Comparison of ENCODE assay signal across 17 mouse cellular contexts in the genomic region with DNA sequence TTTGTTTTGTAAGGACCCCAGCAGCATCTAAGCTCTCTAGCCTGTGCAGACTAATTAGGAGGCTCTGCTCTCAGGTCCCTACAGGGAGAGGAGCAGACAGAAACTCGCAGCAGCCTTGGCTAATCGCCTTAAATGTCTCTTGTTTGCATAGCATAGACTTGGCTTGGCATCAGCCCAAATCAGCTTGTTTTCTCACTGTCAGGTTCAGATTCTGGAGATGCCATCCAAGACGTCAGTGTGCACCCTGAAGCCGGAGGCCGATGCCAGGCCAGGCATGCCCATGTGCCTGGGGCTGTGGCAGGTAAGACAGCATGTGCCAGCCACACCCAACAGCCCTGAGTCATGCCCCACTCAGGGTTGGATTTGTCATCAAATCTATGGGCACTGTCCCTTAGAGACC. TPM values are rescaled to one million over a fixed set of nuclear protein-coding genes. Genes with fewer than 3 reads are reported as not detected.
A peak's percentile ranks its signal among the peaks of the same experiment; 100 is the strongest.
DNase-seq lines count a peak whose midpoint lies in the region; ATAC-seq and TF ChIP-seq lines count a peak whose summit lies in the region.
"Had no signal": no experiment of that assay in that cellular context is flagged by ENCODE, and none has a peak within 500 bp of the region (broad histone marks: within the 10 kb centered on the region; RNA-seq: fewer than 3 reads in every experiment).

No protein-coding gene starts in this region.

- H3K4me3 ChIP-seq in hindbrain, postnatal 0 days (ENCODE audit: low read length): no peak overlapping the region
- H3K4me3 ChIP-seq in hindbrain, embryonic 16.5 days (ENCODE audit: low read length): no peak overlapping the region
- no peak overlapping the region for H3K4me3 ChIP-seq in embryonic facial prominence, embryonic 15.5 days (replicated peaks)
- no peak overlapping the region for H3K4me3 ChIP-seq in neural tube, embryonic 15.5 days (replicated peaks)
- H3K4me3 ChIP-seq: hindbrain, embryonic 12.5 days; liver, embryonic 12.5 days; lung, embryonic 15.5 days had no signal

- H3K36me3 ChIP-seq in hindbrain, postnatal 0 days (ENCODE audit: insufficient read depth, low read length): no peaks in the 10 kb centered on the region
- H3K36me3 ChIP-seq in hindbrain, embryonic 16.5 days (ENCODE audit: control insufficient read depth, insufficient read depth, low read length): no peaks in the 10 kb centered on the region
- H3K36me3 ChIP-seq in embryonic facial prominence, embryonic 15.5 days: no peaks in the 10 kb centered on the region
- H3K36me3 ChIP-seq in neural tube, embryonic 15.5 days: no peaks in the 10 kb centered on the region
- H3K36me3 ChIP-seq: hindbrain, embryonic 12.5 days; liver, embryonic 12.5 days; lung, embryonic 15.5 days had no signal

- peak; percentile 47 for DNase-seq in hindbrain, postnatal 0 days (ENCODE audit: low spot score)
- DNase-seq in urinary bladder, adult 18-20 months (ENCODE audit: low spot score in 2 of 2): peak; percentile 42 to 65
- no peak for DNase-seq in urinary bladder, adult 2 months (ENCODE audit: low spot score)
- DNase-seq in frontal cortex, postnatal 14 days (ENCODE audit: low spot score in 2 of 2): no peak
- DNase-seq: adrenal gland, adult 2 months; gastrocnemius, postnatal 10 days; layer of hippocampus, postnatal 36 days; thymus, postnatal 25 days had no signal

- H3K4me2 ChIP-seq in hindbrain, postnatal 0 days (ENCODE audit: low read depth, low read length): no peak overlapping the region
- no peak overlapping the region for H3K4me2 ChIP-seq in hindbrain, embryonic 16.5 days (ENCODE audit: low read length)
- H3K4me2 ChIP-seq in embryonic facial prominence, embryonic 15.5 days (replicated peaks): no peak overlapping the region
- H3K4me2 ChIP-seq in neural tube, embryonic 15.5 days: no peak overlapping the region
- H3K4me2 ChIP-seq: hindbrain, embryonic 12.5 days; liver, embryonic 12.5 days; lung, embryonic 15.5 days had no signal

- no peak for ATAC-seq in hindbrain, postnatal 0 days
- ATAC-seq in hindbrain, embryonic 16.5 days: no peak
- no peak for ATAC-seq in embryonic facial prominence, embryonic 15.5 days (ENCODE audit: insufficient number of reproducible peaks, low FRiP score, low TSS enrichment, low read depth)
- no peak for ATAC-seq in neural tube, embryonic 15.5 days (ENCODE audit: low FRiP score)
- ATAC-seq: CD4-positive, CD25-positive, alpha-beta regulatory T cell, adult 4 months; intestine, embryonic 16.5 days; liver, embryonic 12.5 days had no signal

- 0 out of 2 replicates have a peak, but pooled peaks cover 7% of the 10 kb centered on the region for H3K4me1 ChIP-seq in hindbrain, postnatal 0 days (ENCODE audit: insufficient read depth, low read length)
- H3K4me1 ChIP-seq in hindbrain, embryonic 16.5 days (ENCODE audit: control insufficient read depth, insufficient read depth, low read depth, low read length): peaks cover 5% of the 10 kb centered on the region
- peaks cover 19% of the 10 kb centered on the region; the same call in 1 of the 2 replicates for H3K4me1 ChIP-seq in embryonic facial prominence, embryonic 15.5 days
- H3K4me1 ChIP-seq in neural tube, embryonic 15.5 days: 0 out of 2 replicates have a peak, but pooled peaks cover 8% of the 10 kb centered on the region
- H3K4me1 ChIP-seq: liver, embryonic 12.5 days had no signal

- H3K27me3 ChIP-seq in hindbrain, postnatal 0 days (ENCODE audit: insufficient read depth, low read length): no peaks in the 10 kb centered on the region
- no peaks in the 10 kb centered on the region for H3K27me3 ChIP-seq in hindbrain, embryonic 16.5 days (replicated peaks; ENCODE audit: control insufficient read depth, insufficient read depth, low read length)
- H3K27me3 ChIP-seq in embryonic facial prominence, embryonic 15.5 days: no peaks in the 10 kb centered on the region
- no peaks in the 10 kb centered on the region for H3K27me3 ChIP-seq in neural tube, embryonic 15.5 days (replicated peaks)
- H3K27me3 ChIP-seq: hindbrain, embryonic 12.5 days; liver, embryonic 12.5 days; lung, embryonic 15.5 days had no signal

- no peaks in the 10 kb centered on the region for H3K9me3 ChIP-seq in hindbrain, postnatal 0 days (ENCODE audit: low read length)
- H3K9me3 ChIP-seq in hindbrain, embryonic 16.5 days (ENCODE audit: control insufficient read depth, low read length): no peaks in the 10 kb centered on the region
- H3K9me3 ChIP-seq in embryonic facial prominence, embryonic 15.5 days (replicated peaks): no peaks in the 10 kb centered on the region
- H3K9me3 ChIP-seq in neural tube, embryonic 15.5 days (replicated peaks): no peaks in the 10 kb centered on the region
- H3K9me3 ChIP-seq: G1E; hindbrain, embryonic 12.5 days; liver, embryonic 12.5 days; lung, embryonic 15.5 days had no signal

- TF ChIP-seq CTCF in hindbrain, postnatal 0 days (IDR thresholded peaks at IDR 0.05; ENCODE audit: low read depth): no peak

- no peak overlapping the region for H3K27ac ChIP-seq in hindbrain, postnatal 0 days
- no peak overlapping the region for H3K27ac ChIP-seq in hindbrain, embryonic 16.5 days (ENCODE audit: low read depth, low read length)
- 0 out of 2 replicates have a peak overlapping the region, but pooled peaks have one; percentile 31 for H3K27ac ChIP-seq in embryonic facial prominence, embryonic 15.5 days (replicated peaks)
- H3K27ac ChIP-seq in neural tube, embryonic 15.5 days (replicated peaks): no peak overlapping the region
- H3K27ac ChIP-seq: hindbrain, embryonic 12.5 days; liver, embryonic 12.5 days; lung, embryonic 15.5 days had no signal

- WGBS in hindbrain, postnatal 0 days: 34% methylated on average over 5 of the region's 5 CpGs
- WGBS in hindbrain, embryonic 16.5 days: 60% methylated on average over 5 of the region's 5 CpGs
- WGBS in embryonic facial prominence, embryonic 15.5 days: 37% methylated on average over 5 of the region's 5 CpGs
- 75% methylated on average over 5 of the region's 5 CpGs for WGBS in neural tube, embryonic 15.5 days

- no peak overlapping the region for H3K9ac ChIP-seq in hindbrain, postnatal 0 days (replicated peaks; ENCODE audit: low read length)
- H3K9ac ChIP-seq in hindbrain, embryonic 16.5 days (ENCODE audit: low read depth, low read length): no peak overlapping the region
- H3K9ac ChIP-seq in embryonic facial prominence, embryonic 15.5 days: no peak overlapping the region
- no peak overlapping the region for H3K9ac ChIP-seq in neural tube, embryonic 15.5 days (replicated peaks)
- H3K9ac ChIP-seq: hindbrain, embryonic 12.5 days; liver, embryonic 12.5 days; lung, embryonic 15.5 days had no signal

RNA-seq across cellular contexts. Expression of a gene that starts 42.6 kb away (rescaled TPM):
- 0.37 and 4.0 TPM in 2 replicates for total RNA-seq in hindbrain, postnatal 0 days (2014; rRNA removed)
- polyA plus RNA-seq in hindbrain, postnatal 0 days (2015; fragmentation: Nextera tagmentation; extraction: Ambion mirVana): 0.51 and 0.92 TPM in 2 replicates
- 0.89 and 0.90 TPM in 2 replicates for polyA plus RNA-seq in hindbrain, embryonic 16.5 days (2015; fragmentation: Nextera tagmentation; extraction: Ambion mirVana)
- 2.0 and 4.1 TPM in 2 replicates for polyA plus RNA-seq in urinary bladder, adult 2 months (2012; rRNA removed)
- 24.0 and 24.3 TPM in 2 replicates for polyA plus RNA-seq in embryonic facial prominence, embryonic 15.5 days (2015; fragmentation: Nextera tagmentation; extraction: Ambion mirVana)
- 1.2 and 1.9 TPM in 2 replicates for polyA plus RNA-seq in neural tube, embryonic 15.5 days (2015; fragmentation: Nextera tagmentation; extraction: Ambion mirVana)
- polyA plus RNA-seq: CD4-positive, CD25-positive, alpha-beta regulatory T cell, adult 4 months; G1E; liver, embryonic 12.5 days had no signal

RNA-seq across cellular contexts. Expression of a gene that starts 49.2 kb away (rescaled TPM):
- total RNA-seq in hindbrain, postnatal 0 days (2014; rRNA removed): 11.0 and 12.4 TPM in 2 replicates
- polyA plus RNA-seq in hindbrain, postnatal 0 days (2015; fragmentation: Nextera tagmentation; extraction: Ambion mirVana): 2.5 and 2.7 TPM in 2 replicates
- 3.2 and 3.6 TPM in 2 replicates for polyA plus RNA-seq in hindbrain, embryonic 16.5 days (2015; fragmentation: Nextera tagmentation; extraction: Ambion mirVana)
- polyA plus RNA-seq in urinary bladder, adult 2 months (2012; rRNA removed): 4.4 and 5.6 TPM in 2 replicates
- 3.5 and 4.5 TPM in 2 replicates for polyA plus RNA-seq in embryonic facial prominence, embryonic 15.5 days (2015; fragmentation: Nextera tagmentation; extraction: Ambion mirVana)
- 3.1 and 4.9 TPM in 2 replicates for polyA plus RNA-seq in neural tube, embryonic 15.5 days (2015; fragmentation: Nextera tagmentation; extraction: Ambion mirVana)

RNA-seq across cellular contexts. Expression of a gene that starts 49.4 kb away (rescaled TPM):
- 9.6 and 10.5 TPM in 2 replicates for total RNA-seq in hindbrain, postnatal 0 days (2014; rRNA removed)
- 16.9 and 18.0 TPM in 2 replicates for polyA plus RNA-seq in hindbrain, postnatal 0 days (2015; fragmentation: Nextera tagmentation; extraction: Ambion mirVana)
- 16.4 and 19.3 TPM in 2 replicates for polyA plus RNA-seq in hindbrain, embryonic 16.5 days (2015; fragmentation: Nextera tagmentation; extraction: Ambion mirVana)
- polyA plus RNA-seq in urinary bladder, adult 2 months (2012; rRNA removed): 7.9 and 8.4 TPM in 2 replicates
- 15.1 and 18.7 TPM in 2 replicates for polyA plus RNA-seq in embryonic facial prominence, embryonic 15.5 days (2015; fragmentation: Nextera tagmentation; extraction: Ambion mirVana)
- 16.1 and 18.8 TPM in 2 replicates for polyA plus RNA-seq in neural tube, embryonic 15.5 days (2015; fragmentation: Nextera tagmentation; extraction: Ambion mirVana)

Comparison
In these comparisons a context has a peak if more than half of its experiments do, and no peak if none do; other contexts are left out.
1. DNase-seq: peak in hindbrain, postnatal 0 days (single experiment) and urinary bladder, adult 18-20 months (2 of 2); none in urinary bladder, adult 2 months (single experiment) and frontal cortex, postnatal 14 days (0 of 2).